Mouse (Mus musculus) spleen, adult 2 months (tissue): ENCODE measurements around the gene Tnrc18. TPM values are rescaled to one million over a fixed set of nuclear protein-coding genes. Genes with fewer than 3 reads are reported as not detected.

ENCODE experiments used
- DNase-seq, 2 experiments: peaks; one replicate each; pipeline versions ENCODE4 v3.0.0 to v3.0.0-alpha.2; 2012 to 2021; ENCODE audit warnings: low spot score in 2 of 2, low read depth in 1 of 2
- H3K27ac ChIP-seq: fragments of 200-500 bp; 2 replicates; pipeline ENCODE4 v1.5.1; 2012; ENCODE audit warnings: low read length, inconsistent platforms; ENCODE audit not compliant: insufficient read depth
- H3K27me3 ChIP-seq: fragments of 200-500 bp; 2 replicates; pipeline ENCODE4 v1.6.1; 2012; ENCODE audit warnings: mild to moderate bottlenecking, moderate library complexity, low read length, inconsistent platforms; ENCODE audit not compliant: control insufficient read depth, insufficient read depth
- H3K36me3 ChIP-seq: fragments of 200-500 bp; 2 replicates; pipeline ENCODE4 v1.6.1; 2012; ENCODE audit warnings: mild to moderate bottlenecking, low read length, inconsistent platforms; ENCODE audit not compliant: control insufficient read depth, insufficient read depth
- H3K4me1 ChIP-seq: fragments of 200-500 bp; 2 replicates; pipeline ENCODE4 v1.6.1; 2011; ENCODE audit warnings: inconsistent platforms; ENCODE audit not compliant: control insufficient read depth, insufficient read depth, insufficient read length
- H3K4me3 ChIP-seq: fragments of 200-500 bp; 2 replicates; pipeline ENCODE4 v1.5.1; 2011; ENCODE audit warnings: mild to moderate bottlenecking, inconsistent platforms; ENCODE audit not compliant: insufficient read depth, insufficient read length; ENCODE audit errors: extremely low read depth
- CTCF ChIP-seq: fragments of 200-500 bp; IDR thresholded peaks from 2 replicates; pipeline ENCODE4 v1.5.1; 2011; ENCODE audit warnings: mild to moderate bottlenecking, inconsistent platforms; ENCODE audit not compliant: insufficient read depth, insufficient read length, insufficient replicate concordance; ENCODE audit errors: extremely low read depth
- POLR2A ChIP-seq: fragments of 200-500 bp; IDR thresholded peaks from 2 replicates; pipeline ENCODE4 v1.6.1; 2011; ENCODE audit warnings: low read depth, low read length, inconsistent platforms
- WGBS: fragments of 180-500 bp; shearing (Covaris S2); methylation state at CpG from one replicate; pipeline ENCODE4 v1.1.7; 2018; 5-methylcytosine and 5-hydroxymethylcytosine counted together
- polyA plus RNA-seq: library from polyadenylated mRNA; depleted of rRNA; stranded (reverse); fragments of >200 nt; gene quantifications from 2 replicates; pipeline ENCODE4 v1.2.3, GENCODE M21; 2012

Tnrc18 gene
- polyA plus RNA-seq, 1 experiment, result 37.3 TPM

GRCm38 (mm10) chr5:142799259-142799658 lies 18.2 kb downstream of the Tnrc18 start:
- no peak for DNase-seq
- H3K27ac ChIP-seq, result no peak overlapping the region
- 82% methylated on average over 4 of the region's 4 CpGs for WGBS
- TF ChIP-seq CTCF, result no peak
- TF ChIP-seq POLR2A, result no peak
- H3K27me3 ChIP-seq, result no peaks in the 10 kb centered on the region
- H3K36me3 ChIP-seq, result no peaks in the 10 kb centered on the region
- no peak overlapping the region for H3K4me3 ChIP-seq
- peaks cover 4% of the 10 kb centered on the region; the same call in 1 of the 2 replicates for H3K4me1 ChIP-seq

GRCm38 (mm10) chr5:142798190-142798589 lies 19.3 kb downstream of the Tnrc18 start:
- WGBS, result 95% methylated on average over 12 of the region's 12 CpGs
- H3K4me1 ChIP-seq, result peaks cover 4% of the 10 kb centered on the region; the same call in 1 of the 2 replicates

GRCm38 (mm10) chr5:142797620-142798019 lies 19.8 kb downstream of the Tnrc18 start:
- TF ChIP-seq CTCF, result no peak
- no peak for TF ChIP-seq POLR2A
- H3K4me1 ChIP-seq, result peaks cover 4% of the 10 kb centered on the region; the same call in 1 of the 2 replicates
- DNase-seq, result no peak
- no peaks in the 10 kb centered on the region for H3K36me3 ChIP-seq
- H3K4me3 ChIP-seq, result no peak overlapping the region
- H3K27ac ChIP-seq, result no peak overlapping the region
- no peaks in the 10 kb centered on the region for H3K27me3 ChIP-seq
- WGBS, result 79% methylated on average over 13 of the region's 13 CpGs

More at GRCm38 (mm10) chr5:142798190-142798589, 19.3 kb downstream of the Tnrc18 start:
- no peak for DNase-seq
- TF ChIP-seq POLR2A (no peak), CTCF (no peak)
- Histone ChIP-seq H3K27ac (no peak overlapping the region), H3K27me3 (no peaks in the 10 kb centered on the region), H3K36me3 (no peaks in the 10 kb centered on the region), H3K4me3 (no peak overlapping the region)

GRCm38 (mm10) chr5:142796921-142797320 lies 20.5 kb downstream of the Tnrc18 start:
- no peaks in the 10 kb centered on the region for H3K27me3 ChIP-seq
- H3K27ac ChIP-seq, result no peak overlapping the region
- WGBS, result 91% methylated on average over 4 of the region's 4 CpGs
- H3K36me3 ChIP-seq, result no peaks in the 10 kb centered on the region
- H3K4me3 ChIP-seq, result no peak overlapping the region
- no peak for DNase-seq
- TF ChIP-seq CTCF (no peak), POLR2A (no peak)
- peaks cover 4% of the 10 kb centered on the region; the same call in 1 of the 2 replicates for H3K4me1 ChIP-seq

GRCm38 (mm10) chr5:142794582-142794981 lies 22.9 kb downstream of the Tnrc18 start:
- peak overlapping the region; percentile 91 for H3K27ac ChIP-seq
- WGBS, result 7% methylated on average over 13 of the region's 13 CpGs
- DNase-seq, result peak; percentile 78 to 80

GRCm38 (mm10) chr5:142794161-142794560 lies 23.3 kb downstream of the Tnrc18 start:
- Histone ChIP-seq H3K27ac (peak overlapping the region; percentile 91), H3K36me3 (peaks cover 3% of the 10 kb centered on the region), H3K27me3 (no peaks in the 10 kb centered on the region), H3K4me1 (peaks cover 4% of the 10 kb centered on the region; the same call in 1 of the 2 replicates), H3K4me3 (peak overlapping the region; percentile 84)
- TF ChIP-seq CTCF (no peak), POLR2A (no peak)
- WGBS, result 7% methylated on average over 2 of the region's 2 CpGs
- DNase-seq, result peak; percentile 31 to 51

More at GRCm38 (mm10) chr5:142794582-142794981, 22.9 kb downstream of the Tnrc18 start:
- TF ChIP-seq CTCF (no peak), POLR2A (peak; percentile 81)
- Histone ChIP-seq H3K4me3 (peak overlapping the region; percentile 84), H3K27me3 (no peaks in the 10 kb centered on the region), H3K36me3 (peaks cover 2% of the 10 kb centered on the region), H3K4me1 (peaks cover 4% of the 10 kb centered on the region; the same call in 1 of the 2 replicates)

GRCm38 (mm10) chr5:142792594-142792993 lies 24.9 kb downstream of the Tnrc18 start:
- H3K27ac ChIP-seq, result no peak overlapping the region
- no peak for TF ChIP-seq CTCF
- TF ChIP-seq POLR2A, result no peak
- no peak for DNase-seq
- peaks cover 4% of the 10 kb centered on the region for H3K4me1 ChIP-seq
- H3K36me3 ChIP-seq, result peaks cover 17% of the 10 kb centered on the region
- 86% methylated on average over 4 of the region's 4 CpGs for WGBS
- H3K27me3 ChIP-seq, result no peaks in the 10 kb centered on the region
- no peak overlapping the region for H3K4me3 ChIP-seq
